Mouse (Mus musculus) limb, embryonic 14.5 days (tissue): ENCODE data around the gene Wbp1. TPM values are rescaled to one million over a fixed set of nuclear protein-coding genes. Genes with fewer than 3 reads are reported as not detected.

ENCODE experiments used
- ATAC-seq: fragments of 200-750 bp; cut with Nextera tagmentation; 2 replicates; pipeline ENCODE4 v1.8.0; 2017; ENCODE audit warnings: low read depth, moderate number of reproducible peaks, moderate TSS enrichment; ENCODE audit not compliant: low FRiP score
- DNase-seq: peaks from one replicate; pipeline ENCODE4 v3.0.0-alpha.2; 2015; ENCODE audit warnings: low spot score
- H3K27ac ChIP-seq: fragments of 300-500 bp; sonication (generic); replicated peaks from 2 replicates; pipeline ENCODE4 v1.5.1; 2014; ENCODE audit warnings: low read depth, mild to moderate bottlenecking, low read length, moderate library complexity, mixed read lengths
- H3K27me3 ChIP-seq: fragments of 300-500 bp; sonication (generic); 2 replicates; pipeline ENCODE4 v1.6.1; 2014; ENCODE audit warnings: low read length, mixed read lengths; ENCODE audit not compliant: control insufficient read depth, insufficient read depth
- H3K36me3 ChIP-seq: fragments of 300-500 bp; sonication (generic); 2 replicates; pipeline ENCODE4 v1.6.1; 2014; ENCODE audit warnings: mild to moderate bottlenecking, low read length, moderate library complexity, mixed read lengths; ENCODE audit not compliant: control insufficient read depth, insufficient read depth
- H3K4me1 ChIP-seq: fragments of 300-500 bp; sonication (generic); 2 replicates; pipeline ENCODE4 v1.6.1; 2014; ENCODE audit warnings: antibody characterized with exemption, low read length, mixed read lengths; ENCODE audit not compliant: control insufficient read depth, insufficient read depth
- H3K4me2 ChIP-seq: fragments of 300-500 bp; sonication (generic); replicated peaks from 2 replicates; pipeline ENCODE4 v1.6.1; 2014; ENCODE audit warnings: low read depth, mild to moderate bottlenecking, low read length, moderate library complexity; ENCODE audit not compliant: severe bottlenecking
- H3K4me3 ChIP-seq: fragments of 300-500 bp; sonication (generic); replicated peaks from 2 replicates; pipeline ENCODE4 v1.5.1; 2014; ENCODE audit warnings: low read length
- H3K9ac ChIP-seq: fragments of 300-500 bp; sonication (generic); 2 replicates; pipeline ENCODE4 v1.6.1; 2014; ENCODE audit warnings: mild to moderate bottlenecking, low read depth, low read length, moderate library complexity; ENCODE audit not compliant: severe bottlenecking
- H3K9me3 ChIP-seq: fragments of 300-500 bp; sonication (generic); 2 replicates; pipeline ENCODE4 v1.6.1; 2016; ENCODE audit warnings: low read length; ENCODE audit not compliant: control insufficient read depth
- POLR2A ChIP-seq: fragments of 200-500 bp; IDR thresholded peaks from 2 replicates; pipeline ENCODE4 v1.8.0; 2012; ENCODE audit warnings: inconsistent platforms, mild to moderate bottlenecking, moderate library complexity, borderline replicate concordance; ENCODE audit not compliant: insufficient read depth, insufficient read length; ENCODE audit errors: extremely low read depth
- WGBS: fragments of 180-500 bp; shearing (Covaris S2); extraction: QIAGEN DNeasy Blood & Tissue Kit; methylation state at CpG from one replicate; pipeline ENCODE4 v1.1.7; 2014; 5-methylcytosine and 5-hydroxymethylcytosine counted together
- polyA plus RNA-seq, 2 experiments: library from polyadenylated mRNA; depleted of rRNA in 1 of 2; stranded (reverse) in 1 of 2; unstranded in 1 of 2; fragments of >200 nt; fragmentation: Nextera tagmentation in 1 of 2; extraction: Ambion mirVana in 1 of 2; gene quantifications; 2 replicates each; pipeline versions ENCODE4 v1.2.1 to v1.2.3; 2012 to 2014

The Wbp1 gene
- polyA plus RNA-seq, 2 experiments = 83.0 to 191 TPM

DNA sequence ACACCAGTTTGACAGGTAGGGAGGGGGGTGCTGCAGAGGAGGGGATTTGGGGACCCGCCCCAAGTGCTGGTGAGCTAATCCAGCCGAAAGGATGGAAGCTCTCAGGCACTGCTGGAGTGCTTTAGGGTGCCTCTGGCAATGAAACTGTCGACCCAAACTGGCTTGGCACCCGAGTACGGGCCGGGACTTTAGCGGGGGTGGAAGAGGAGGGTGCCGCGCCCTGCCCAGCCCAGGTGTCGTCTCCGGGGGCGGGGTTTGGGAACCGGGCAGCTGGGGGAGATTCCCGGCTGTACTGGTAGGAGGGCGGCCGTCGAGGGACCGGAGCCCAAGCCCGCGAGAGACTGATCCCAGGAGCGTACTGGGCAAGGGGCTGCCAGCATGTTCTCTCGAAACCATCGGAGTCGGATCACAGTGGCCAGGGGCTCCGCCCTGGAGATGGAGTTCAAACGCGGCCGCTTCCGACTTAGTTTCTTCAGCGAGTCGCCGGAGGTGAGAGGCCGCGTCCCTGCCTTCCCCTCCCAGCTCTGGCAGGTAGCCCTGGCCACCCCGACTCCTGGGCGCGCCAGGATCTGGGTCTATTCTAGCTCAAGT, 14.3 kb upstream of the Wbp1 start:
- WGBS = 5% methylated on average over 37 of the region's 37 CpGs
- Histone ChIP-seq H3K27ac (peak overlapping the region; percentile 100), H3K27me3 (no peaks in the 10 kb centered on the region), H3K4me1 (peaks cover 35% of the 10 kb centered on the region), H3K36me3 (peaks cover 3% of the 10 kb centered on the region), H3K4me2 (peak overlapping the region; percentile 90), H3K9ac (peak overlapping the region; percentile 90), H3K9me3 (no peaks in the 10 kb centered on the region), H3K4me3 (peak overlapping the region; percentile 61)
- DNase-seq (peak; percentile 44), ATAC-seq (no peak)
- TF ChIP-seq POLR2A = 0 out of 2 replicates have a peak, but pooled peaks have one; percentile 28

DNA sequence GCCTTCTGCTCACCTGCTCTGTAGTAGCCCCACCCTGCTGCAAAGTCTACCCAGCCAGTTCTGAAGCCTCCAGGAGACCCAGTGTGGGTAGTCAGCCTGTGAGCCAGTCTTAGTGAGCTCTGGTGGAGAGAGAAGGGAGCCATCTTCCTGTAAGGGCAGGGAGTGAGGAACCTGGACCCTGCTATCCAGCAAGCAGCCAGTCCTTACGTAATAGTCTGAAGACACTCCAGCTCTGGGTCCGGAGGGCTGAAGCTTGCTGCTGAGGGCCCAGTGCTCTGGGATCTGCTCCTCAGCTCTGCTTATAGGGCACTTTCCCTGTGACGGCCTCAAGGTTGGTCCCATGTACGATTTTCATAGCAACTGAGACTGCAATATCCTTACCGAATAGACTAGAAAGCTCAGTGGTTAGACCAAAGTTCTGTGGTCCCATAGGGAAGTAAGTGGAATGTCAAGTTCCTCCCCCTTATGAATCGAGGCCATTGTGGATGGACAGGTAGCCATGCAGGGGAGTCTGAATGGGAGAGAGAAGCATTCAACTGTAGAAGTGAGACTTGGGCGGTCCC, 13.7 kb upstream of the Wbp1 start, which contains the start of gene Rtkn:
Rtkn (plus strand) TSS at position 513 of the 563 bp plus-strand sequence.
- Histone ChIP-seq H3K9ac (peak within 1 kb of the TSS; percentile 90), H3K4me3 (peak within 1 kb of the TSS; percentile 61), H3K9me3 (no peaks in the 10 kb centered on the region), H3K4me2 (peak within 1 kb of the TSS; percentile 90), H3K27me3 (no peaks in the 10 kb centered on the region), H3K36me3 (peaks cover 2% of the 10 kb centered on the region), H3K4me1 (peaks cover 35% of the 10 kb centered on the region), H3K27ac (peak within 1 kb of the TSS; percentile 100)
- TF ChIP-seq POLR2A = no peak
- WGBS = 58% methylated on average over 7 of the region's 7 CpGs
- no peak for ATAC-seq
- no peak for DNase-seq

DNA sequence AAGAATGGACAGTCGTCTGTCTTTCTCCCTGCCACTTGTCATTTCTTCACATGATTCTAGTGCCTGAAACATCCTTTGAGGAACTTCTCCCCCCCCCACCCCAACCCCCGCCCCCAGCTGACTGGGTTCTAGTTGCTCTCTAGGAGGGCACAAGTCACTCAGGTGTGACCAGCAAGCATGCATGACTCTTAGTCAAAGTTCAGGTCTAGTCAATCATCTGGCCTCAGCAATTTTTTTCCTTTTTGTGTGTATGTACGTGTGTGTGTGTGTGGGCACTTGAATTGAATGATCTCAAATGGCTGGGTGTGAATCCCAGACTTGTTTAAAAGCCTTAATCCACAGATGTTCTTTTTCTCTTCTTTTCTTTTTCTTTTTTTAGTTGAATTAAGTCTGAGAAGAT, 12.9 kb upstream of the Wbp1 start:
- DNase-seq (no peak), ATAC-seq (no peak)
- H3K27ac ChIP-seq = no peak overlapping the region
- no peak for TF ChIP-seq POLR2A
- H3K27me3 ChIP-seq = no peaks in the 10 kb centered on the region
- no peak overlapping the region for H3K4me2 ChIP-seq
- H3K4me3 ChIP-seq = no peak overlapping the region
- H3K36me3 ChIP-seq = no peaks in the 10 kb centered on the region; the same call in 1 of the 2 replicates
- no peaks in the 10 kb centered on the region for H3K9me3 ChIP-seq
- peaks cover 27% of the 10 kb centered on the region for H3K4me1 ChIP-seq
- H3K9ac ChIP-seq = no peak overlapping the region
- WGBS = 77% methylated on average over 3 of the region's 3 CpGs

DNA sequence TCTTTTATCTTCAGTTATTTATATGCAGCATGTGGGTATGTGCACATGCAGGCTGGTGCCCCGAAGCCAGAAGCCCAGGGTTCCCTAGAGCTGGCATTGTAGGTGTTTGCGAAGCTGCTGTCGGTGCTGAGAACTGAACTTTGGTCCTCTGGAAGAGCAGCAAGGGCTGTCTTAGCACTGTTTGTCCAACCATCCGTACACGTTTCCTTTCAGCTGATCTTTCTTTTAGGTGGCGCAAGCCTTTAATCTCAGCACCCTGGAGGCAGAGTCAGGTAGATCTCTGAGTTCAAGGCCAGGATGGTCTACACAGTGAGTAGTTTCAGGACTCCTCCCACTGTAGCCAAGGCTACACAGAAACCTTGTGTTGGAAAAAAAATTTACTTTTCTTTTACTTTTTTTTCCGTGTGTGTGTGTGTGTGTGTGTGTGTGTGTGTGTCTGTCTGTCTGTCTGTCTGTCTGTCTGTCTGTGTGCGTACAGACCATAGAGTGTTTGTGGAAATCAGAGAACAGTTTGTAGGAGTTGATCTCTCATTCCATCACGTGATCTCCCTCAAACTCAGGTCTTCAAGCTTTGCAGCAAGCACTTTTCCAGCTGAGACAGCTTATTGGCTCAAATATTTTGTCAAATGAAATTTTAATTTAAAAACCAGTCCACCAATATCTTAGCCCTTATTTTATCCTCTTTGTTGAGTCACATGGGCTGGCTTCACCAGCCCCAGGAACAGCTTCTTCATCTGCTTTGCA, 11.0 kb upstream of the Wbp1 start:
- TF ChIP-seq POLR2A = no peak
- no peak overlapping the region for H3K9ac ChIP-seq
- H3K27ac ChIP-seq = no peak overlapping the region
- peaks cover 12% of the 10 kb centered on the region for H3K4me1 ChIP-seq
- no peak for DNase-seq
- no peaks in the 10 kb centered on the region for H3K9me3 ChIP-seq
- no peak overlapping the region for H3K4me2 ChIP-seq
- no peaks in the 10 kb centered on the region for H3K27me3 ChIP-seq
- WGBS = 89% methylated on average over 9 of the region's 9 CpGs
- no peak for ATAC-seq
- no peaks in the 10 kb centered on the region for H3K36me3 ChIP-seq
- no peak overlapping the region for H3K4me3 ChIP-seq

DNA sequence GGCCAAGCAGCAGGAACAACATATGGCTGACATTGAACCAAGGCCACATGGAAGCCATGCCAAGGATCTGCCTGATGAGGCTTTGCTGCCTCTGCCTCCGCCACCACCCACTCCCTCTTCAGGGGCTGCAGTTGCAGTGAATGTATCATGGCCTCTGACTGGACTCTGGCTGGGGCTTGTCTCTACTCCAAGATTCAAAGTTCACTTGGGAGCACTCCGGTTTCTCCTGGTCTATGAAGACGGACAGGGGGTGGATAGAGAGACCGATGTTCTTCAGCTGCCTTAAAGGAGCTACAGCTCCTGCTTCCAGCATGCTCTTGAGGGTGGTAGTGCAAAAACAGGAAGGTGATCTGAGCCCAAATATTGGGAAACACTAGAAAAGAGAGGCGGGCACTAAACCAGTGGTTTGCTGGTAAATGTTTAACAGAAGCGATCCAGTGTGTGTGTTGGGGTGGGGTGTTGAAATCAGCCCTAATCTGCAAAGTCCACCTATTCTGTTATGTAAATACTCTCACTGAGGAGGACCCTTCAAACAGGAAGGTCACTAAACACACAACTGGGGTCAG, 10.2 kb upstream of the Wbp1 start:
- Histone ChIP-seq H3K27ac (no peak overlapping the region), H3K9ac (no peak overlapping the region), H3K36me3 (no peaks in the 10 kb centered on the region), H3K4me2 (no peak overlapping the region), H3K4me3 (no peak overlapping the region), H3K4me1 (peaks cover 11% of the 10 kb centered on the region), H3K27me3 (no peaks in the 10 kb centered on the region), H3K9me3 (no peaks in the 10 kb centered on the region)
- no peak for TF ChIP-seq POLR2A
- 70% methylated on average over 6 of the region's 6 CpGs for WGBS
- DNase-seq (no peak), ATAC-seq (no peak)
